Mouse (Mus musculus): ENCODE data around the gene Dnah8. TPM values are rescaled to one million over a fixed set of nuclear protein-coding genes. Genes with fewer than 3 reads are reported as not detected.

Dnah8 gene
- polyA plus RNA-seq, 1 experiment from 2014 or later: 2.1 TPM

DNA sequence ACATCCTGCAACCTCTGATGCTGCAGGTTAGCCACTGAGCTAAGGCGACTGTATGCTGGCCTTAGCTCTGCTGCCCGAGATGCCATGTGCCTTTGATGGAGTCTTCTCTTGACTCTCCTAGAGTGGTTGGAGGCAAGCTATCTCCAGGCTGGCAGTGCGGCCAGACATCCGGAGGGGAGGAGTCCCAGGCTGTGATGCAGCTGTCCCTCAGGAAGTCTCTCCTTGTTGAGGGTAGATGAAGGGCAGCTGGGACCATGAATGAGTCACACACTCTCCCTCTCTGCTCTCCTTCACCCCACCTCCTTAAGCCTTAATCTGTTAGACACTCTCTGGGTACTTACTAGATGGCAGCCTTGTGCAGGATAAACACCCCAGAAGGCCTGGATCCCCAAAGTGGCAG lies 283.4 kb downstream of the Dnah8 start:
- WGBS: 29% methylated on average over 4 of the region's 4 CpGs
- H3K36me3 ChIP-seq: no peaks in the 10 kb centered on the region
- H3K27ac ChIP-seq (ENCODE audit: poor library complexity, severe bottlenecking): no peak overlapping the region
- ATAC-seq (ENCODE audit: insufficient number of reproducible peaks, low FRiP score): no peak
- H3K27me3 ChIP-seq (replicated peaks): peaks cover 73% of the 10 kb centered on the region
- no peak overlapping the region for H3K4me2 ChIP-seq
- peaks cover 15% of the 10 kb centered on the region for H3K4me1 ChIP-seq (replicated peaks)
- no peak overlapping the region for H3K4me3 ChIP-seq
- no peaks in the 10 kb centered on the region for H3K9me3 ChIP-seq (replicated peaks)
- H3K9ac ChIP-seq: no peak overlapping the region

DNA sequence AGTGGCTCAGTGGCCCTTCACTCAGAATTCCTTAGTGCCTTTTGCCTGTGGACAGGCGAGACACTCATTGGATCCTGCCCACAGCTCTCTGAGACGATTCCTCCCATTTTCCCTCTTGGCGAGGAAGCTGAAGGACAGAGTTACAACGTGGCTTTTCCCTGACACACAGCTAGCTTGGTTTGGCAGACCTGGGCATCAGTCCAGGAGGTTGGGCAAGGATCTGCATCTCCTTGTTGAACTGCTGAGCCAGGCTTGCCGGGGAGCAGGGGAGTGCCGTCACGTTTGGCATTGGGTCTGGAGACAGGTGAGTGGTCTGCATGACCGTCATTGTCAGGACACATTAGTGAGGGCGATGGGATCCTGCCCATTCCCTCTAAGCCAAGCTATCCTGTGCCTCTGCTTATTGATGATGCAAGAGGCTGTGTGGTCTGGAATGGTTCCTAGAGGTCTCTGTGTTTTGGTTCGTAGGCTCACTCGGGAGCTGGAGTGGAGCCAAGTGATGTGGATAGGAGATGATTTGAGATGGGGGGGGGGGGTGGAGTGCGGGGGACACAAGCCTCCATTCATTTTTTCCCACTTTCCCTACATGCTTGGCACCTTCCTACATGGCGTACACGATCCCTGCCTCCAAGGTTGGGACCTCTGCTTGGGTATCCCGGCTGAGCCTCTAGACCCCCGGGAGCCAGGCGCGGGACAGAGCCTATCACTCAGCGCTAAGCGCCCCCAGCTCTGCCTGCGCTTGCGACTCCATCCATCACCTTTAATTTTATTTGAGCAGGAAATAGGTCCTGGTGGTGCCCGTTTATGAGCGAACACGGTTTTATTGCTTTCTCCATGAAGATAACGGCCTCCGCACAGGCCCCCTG lies 286.9 kb downstream of the Dnah8 start:
- 69% methylated on average over 27 of the region's 27 CpGs for WGBS
- H3K4me2 ChIP-seq: no peak overlapping the region

DNA sequence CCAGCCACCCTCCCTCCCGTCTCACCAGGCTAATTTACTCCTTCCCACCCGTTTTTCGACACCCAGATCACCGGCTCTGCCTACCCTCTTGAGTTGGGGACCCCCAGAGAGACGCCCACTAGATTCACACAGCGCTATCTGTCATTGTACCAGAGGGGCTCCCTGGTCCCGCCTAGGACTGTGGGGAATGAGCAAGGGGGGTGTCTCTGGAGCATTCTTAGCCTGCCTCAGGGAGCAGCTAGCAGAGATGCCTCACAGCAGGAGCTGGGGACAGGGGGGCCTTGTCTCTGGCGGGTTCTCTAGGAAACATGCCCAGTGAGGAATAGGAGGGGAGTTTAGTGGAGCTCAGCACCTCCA lies 287.6 kb downstream of the Dnah8 start:
- H3K27me3 ChIP-seq (replicated peaks): peaks cover 36% of the 10 kb centered on the region
- H3K4me2 ChIP-seq: no peak overlapping the region
- peaks cover 15% of the 10 kb centered on the region for H3K4me1 ChIP-seq (replicated peaks)
- ATAC-seq (ENCODE audit: insufficient number of reproducible peaks, low FRiP score): no peak
- WGBS: 50% methylated on average over 8 of the region's 8 CpGs
- H3K36me3 ChIP-seq: no peaks in the 10 kb centered on the region
- no peak overlapping the region for H3K27ac ChIP-seq (ENCODE audit: poor library complexity, severe bottlenecking)
- no peak overlapping the region for H3K4me3 ChIP-seq
- no peak overlapping the region for H3K9ac ChIP-seq
- no peaks in the 10 kb centered on the region for H3K9me3 ChIP-seq (replicated peaks)

More for the DNA sequence above, 286.9 kb downstream of the Dnah8 start:
- Histone ChIP-seq H3K27ac (ENCODE audit: poor library complexity, severe bottlenecking) (no peak overlapping the region), H3K4me1 (replicated peaks) (peaks cover 15% of the 10 kb centered on the region), H3K4me3 (no peak overlapping the region), H3K9ac (no peak overlapping the region), H3K36me3 (no peaks in the 10 kb centered on the region), H3K9me3 (replicated peaks) (no peaks in the 10 kb centered on the region), H3K27me3 (replicated peaks) (peaks cover 38% of the 10 kb centered on the region)
- ATAC-seq (ENCODE audit: insufficient number of reproducible peaks, low FRiP score): no peak

DNA sequence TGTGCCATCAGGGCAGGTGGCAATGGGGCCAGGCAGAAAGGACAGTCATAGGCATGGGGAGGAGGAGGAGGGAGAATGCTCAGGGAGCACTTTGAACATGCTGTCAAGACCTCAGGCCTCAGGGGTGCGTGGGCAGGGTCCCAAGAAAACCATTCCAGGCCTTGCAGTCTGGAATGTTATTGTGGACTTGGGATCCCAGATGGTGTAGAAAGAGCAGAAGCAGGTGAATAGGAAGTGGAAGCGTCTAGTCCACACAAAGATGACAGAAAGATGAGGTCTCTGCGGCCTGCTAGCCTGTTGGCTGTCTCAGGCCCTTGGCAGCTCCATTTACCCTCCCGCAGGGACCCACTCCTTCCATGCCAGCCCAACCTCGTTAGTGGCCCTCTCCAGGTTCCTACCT lies 288.4 kb downstream of the Dnah8 start:
- 72% methylated on average over 5 of the region's 5 CpGs for whole genome bisulfite sequencing
- H3K27me3 ChIP-seq (replicated peaks): peaks cover 28% of the 10 kb centered on the region
- H3K27ac ChIP-seq (ENCODE audit: poor library complexity, severe bottlenecking): no peak overlapping the region
- H3K4me1 ChIP-seq (replicated peaks): peaks cover 10% of the 10 kb centered on the region
- H3K4me2 ChIP-seq: no peak overlapping the region
- H3K36me3 ChIP-seq: no peaks in the 10 kb centered on the region
- no peak overlapping the region for H3K4me3 ChIP-seq
- no peak for ATAC-seq (ENCODE audit: insufficient number of reproducible peaks, low FRiP score)
- no peaks in the 10 kb centered on the region for H3K9me3 ChIP-seq (replicated peaks)
- no peak overlapping the region for H3K9ac ChIP-seq

DNA sequence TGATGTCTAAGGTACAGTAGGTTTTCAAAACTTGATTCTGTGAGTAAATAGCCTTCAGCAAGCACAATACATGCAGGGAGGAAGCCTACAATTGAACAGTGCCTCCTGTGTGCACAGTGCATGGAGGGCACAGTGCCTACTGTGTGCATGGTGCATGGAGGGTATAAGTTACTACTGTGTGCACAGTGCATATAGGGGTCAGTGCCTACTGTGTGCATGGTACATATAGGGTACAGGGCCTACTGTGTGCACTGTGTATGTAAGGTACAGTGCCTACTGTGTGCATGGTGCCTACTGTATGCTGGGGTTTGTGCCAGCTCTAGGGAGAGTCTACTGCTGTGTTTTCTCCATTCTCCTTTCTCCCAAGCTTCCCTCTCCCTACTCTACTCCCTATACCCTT lies 290.1 kb downstream of the Dnah8 start:
- Histone ChIP-seq H3K4me2 (no peak overlapping the region), H3K9ac (no peak overlapping the region), H3K27ac (ENCODE audit: poor library complexity, severe bottlenecking) (no peak overlapping the region), H3K36me3 (no peaks in the 10 kb centered on the region), H3K4me1 (replicated peaks) (peaks cover 6% of the 10 kb centered on the region; the same call in 1 of the 2 replicates), H3K27me3 (replicated peaks) (peaks cover 20% of the 10 kb centered on the region), H3K4me3 (no peak overlapping the region), H3K9me3 (replicated peaks) (no peaks in the 10 kb centered on the region)
- ATAC-seq (ENCODE audit: insufficient number of reproducible peaks, low FRiP score): no peak

DNA sequence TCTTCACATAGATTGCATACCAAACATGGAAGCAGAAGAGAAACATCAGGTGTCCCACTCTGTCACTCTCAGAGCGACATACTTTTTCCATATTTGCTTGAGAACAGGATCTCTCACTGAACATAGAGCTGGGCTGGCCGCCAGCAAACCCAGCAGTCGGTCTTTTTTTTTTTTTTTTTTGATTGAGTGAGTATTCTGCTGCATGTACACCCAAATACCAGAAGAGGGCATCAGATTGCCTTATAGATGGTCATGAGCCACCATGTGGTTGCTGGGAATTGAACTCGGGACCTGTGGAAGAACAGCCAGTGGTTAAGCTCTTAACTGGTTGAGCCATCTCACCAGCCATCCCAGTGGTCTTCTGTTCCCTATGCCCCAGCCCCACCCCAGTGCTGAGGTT lies 299.4 kb downstream of the Dnah8 start:
- WGBS: 63% methylated on average over 4 of the region's 4 CpGs
- ATAC-seq (ENCODE audit: insufficient number of reproducible peaks, low FRiP score): no peak

More for the DNA sequence above, 299.4 kb downstream of the Dnah8 start:
- no peak overlapping the region for H3K27ac ChIP-seq (ENCODE audit: poor library complexity, severe bottlenecking)
- H3K4me2 ChIP-seq: no peak overlapping the region
- no peaks in the 10 kb centered on the region for H3K27me3 ChIP-seq (replicated peaks)
- H3K9me3 ChIP-seq (replicated peaks): no peaks in the 10 kb centered on the region
- H3K4me3 ChIP-seq: no peak overlapping the region
- no peaks in the 10 kb centered on the region for H3K4me1 ChIP-seq (replicated peaks)
- no peak overlapping the region for H3K9ac ChIP-seq
- H3K36me3 ChIP-seq: no peaks in the 10 kb centered on the region

Other genes starting within 250 kb of the Dnah8 start
- gene Btbd9, start 47.9 kb upstream of the Dnah8 start, polyA plus RNA-seq (2016; fragmentation: Nextera tagmentation; extraction: Ambion mirVana): 41.3 and 42.0 TPM in 2 replicates
- 232 and 236 TPM in 2 replicates for gene Glo1, start 2.5 kb downstream of the Dnah8 start, polyA plus RNA-seq (2016; fragmentation: Nextera tagmentation; extraction: Ambion mirVana)